Mouse (Mus musculus) limb, embryonic 12.5 days (tissue): ENCODE measurements at regions not wholly inside any gene's neighbourhood (a gene's known extent, or its start where the extent isn't known, plus 50 kb on each side); places are given as distances from the start of the nearest gene placed in this dataset.

Source experiments
- ATAC-seq: fragments of 200-750 bp; cut with Nextera tagmentation; 2 replicates; pipeline ENCODE4 v1.8.0; 2017; ENCODE audit warnings: low read depth, moderate TSS enrichment; ENCODE audit not compliant: insufficient number of reproducible peaks, insufficient read depth, low FRiP score, low TSS enrichment
- H3K27ac ChIP-seq: fragments of 300-500 bp; sonication (generic); 2 replicates; pipeline ENCODE4 v1.5.1; 2016; ENCODE audit warnings: mild to moderate bottlenecking, moderate library complexity
- H3K27me3 ChIP-seq: fragments of 300-500 bp; sonication (generic); 2 replicates; pipeline ENCODE4 v1.6.1; 2016; ENCODE audit warnings: mild to moderate bottlenecking, moderate library complexity
- H3K36me3 ChIP-seq: fragments of 300-500 bp; sonication (generic); 2 replicates; pipeline ENCODE4 v1.6.1; 2016; ENCODE audit warnings: mild to moderate bottlenecking, moderate library complexity
- H3K4me1 ChIP-seq: fragments of 300-500 bp; sonication (generic); replicated peaks from 2 replicates; pipeline ENCODE4 v1.6.1; 2016
- H3K4me2 ChIP-seq: fragments of 300-500 bp; sonication (generic); 2 replicates; pipeline ENCODE4 v1.6.1; 2016; ENCODE audit warnings: mild to moderate bottlenecking, moderate library complexity
- H3K4me3 ChIP-seq: fragments of 300-500 bp; sonication (generic); replicated peaks from 2 replicates; pipeline ENCODE4 v1.5.1; 2016; ENCODE audit warnings: mild to moderate bottlenecking
- H3K9ac ChIP-seq: fragments of 300-500 bp; sonication (generic); replicated peaks from 2 replicates; pipeline ENCODE4 v1.6.1; 2016; ENCODE audit warnings: mild to moderate bottlenecking, moderate library complexity
- H3K9me3 ChIP-seq: fragments of 300-500 bp; sonication (generic); 2 replicates; pipeline ENCODE4 v1.6.1; 2016; ENCODE audit warnings: mild to moderate bottlenecking, moderate library complexity
- WGBS: fragments of 180-500 bp; shearing (Covaris S2); methylation state at CpG from one replicate; pipeline ENCODE4 v1.1.7; 2016; 5-methylcytosine and 5-hydroxymethylcytosine counted together

- Histone ChIP-seq H3K27ac (no peak overlapping the region), H3K9me3 (no peaks in the 10 kb centered on the region), H3K27me3 (no peaks in the 10 kb centered on the region), H3K4me3 (no peak overlapping the region), H3K4me1 (peaks cover 4% of the 10 kb centered on the region), H3K9ac (no peak overlapping the region), H3K36me3 (no peaks in the 10 kb centered on the region), H3K4me2 (no peak overlapping the region)
- no peak for ATAC-seq
- 5% methylated on average over 3 of the region's 3 CpGs for WGBS
Measured at GRCm38 (mm10) chr13:78643023-78643422, 443.5 kb upstream of the Nr2f1 start.

- 81% methylated on average over 3 of the region's 3 CpGs for WGBS
- no peak for ATAC-seq
- no peak overlapping the region for H3K9ac ChIP-seq
Measured at GRCm38 (mm10) chr13:78642443-78642729, 442.8 kb upstream of the Nr2f1 start.

GRCm38 (mm10) chr13:78641687-78642442, 442.3 kb upstream of the Nr2f1 start:
- Histone ChIP-seq H3K9me3 (no peaks in the 10 kb centered on the region), H3K4me2 (no peak overlapping the region), H3K27me3 (no peaks in the 10 kb centered on the region), H3K36me3 (no peaks in the 10 kb centered on the region), H3K9ac (no peak overlapping the region), H3K4me3 (no peak overlapping the region), H3K4me1 (peaks cover 4% of the 10 kb centered on the region), H3K27ac (no peak overlapping the region)
- WGBS, result 82% methylated on average over 5 of the region's 5 CpGs
- no peak for ATAC-seq

More at GRCm38 (mm10) chr13:78642443-78642729, 442.8 kb upstream of the Nr2f1 start:
- Histone ChIP-seq H3K4me3 (no peak overlapping the region), H3K4me2 (no peak overlapping the region), H3K27ac (no peak overlapping the region), H3K27me3 (no peaks in the 10 kb centered on the region), H3K9me3 (no peaks in the 10 kb centered on the region), H3K4me1 (peaks cover 4% of the 10 kb centered on the region), H3K36me3 (no peaks in the 10 kb centered on the region)

- H3K4me2 ChIP-seq, result no peak overlapping the region
- H3K27me3 ChIP-seq, result no peaks in the 10 kb centered on the region
- H3K36me3 ChIP-seq, result no peaks in the 10 kb centered on the region
- no peak overlapping the region for H3K4me3 ChIP-seq
- H3K4me1 ChIP-seq, result peaks cover 4% of the 10 kb centered on the region
- no peak for ATAC-seq
- no peak overlapping the region for H3K27ac ChIP-seq
- H3K9ac ChIP-seq, result no peak overlapping the region
- WGBS, result 78% methylated on average over 1 of the region's 1 CpGs
- no peaks in the 10 kb centered on the region for H3K9me3 ChIP-seq
Measured at GRCm38 (mm10) chr13:78640340-78640739, 440.8 kb upstream of the Nr2f1 start.

GRCm38 (mm10) chr13:78638462-78638861, 438.9 kb upstream of the Nr2f1 start:
- no peaks in the 10 kb centered on the region for H3K27me3 ChIP-seq
- no peak overlapping the region for H3K27ac ChIP-seq
- no peaks in the 10 kb centered on the region for H3K9me3 ChIP-seq
- peaks cover 4% of the 10 kb centered on the region for H3K4me1 ChIP-seq
- ATAC-seq, result no peak
- 88% methylated on average over 5 of the region's 5 CpGs for WGBS
- no peak overlapping the region for H3K4me3 ChIP-seq
- no peak overlapping the region for H3K4me2 ChIP-seq
- no peak overlapping the region for H3K9ac ChIP-seq
- no peaks in the 10 kb centered on the region for H3K36me3 ChIP-seq

GRCm38 (mm10) chr13:78631609-78632008, 432.1 kb upstream of the Nr2f1 start:
- Histone ChIP-seq H3K36me3 (no peaks in the 10 kb centered on the region), H3K27ac (no peak overlapping the region), H3K27me3 (no peaks in the 10 kb centered on the region), H3K9me3 (no peaks in the 10 kb centered on the region), H3K4me3 (no peak overlapping the region), H3K4me2 (no peak overlapping the region), H3K9ac (no peak overlapping the region), H3K4me1 (peaks cover 9% of the 10 kb centered on the region)
- ATAC-seq, result no peak
- 81% methylated on average over 2 of the region's 2 CpGs for WGBS

GRCm38 (mm10) chr13:78629041-78629727, 429.6 kb upstream of the Nr2f1 start:
- Histone ChIP-seq H3K4me2 (peak overlapping the region; percentile 39), H3K27me3 (no peaks in the 10 kb centered on the region), H3K9me3 (no peaks in the 10 kb centered on the region), H3K4me1 (peaks cover 15% of the 10 kb centered on the region), H3K9ac (no peak overlapping the region; the same call in 1 of the 2 replicates), H3K27ac (no peak overlapping the region), H3K4me3 (peak overlapping the region; percentile 6; the same call in 1 of the 2 replicates), H3K36me3 (no peaks in the 10 kb centered on the region)
- peak; percentile 73; the same call in 1 of the 2 replicates for ATAC-seq
- WGBS, result 16% methylated on average over 10 of the region's 10 CpGs

GRCm38 (mm10) chr13:78623652-78624051, 424.1 kb upstream of the Nr2f1 start:
- Histone ChIP-seq H3K9me3 (no peaks in the 10 kb centered on the region), H3K9ac (no peak overlapping the region), H3K36me3 (no peaks in the 10 kb centered on the region), H3K4me3 (no peak overlapping the region), H3K27ac (no peak overlapping the region), H3K27me3 (no peaks in the 10 kb centered on the region), H3K4me2 (no peak overlapping the region), H3K4me1 (peaks cover 6% of the 10 kb centered on the region)
- WGBS, result 23% methylated on average over 2 of the region's 2 CpGs
- no peak for ATAC-seq

GRCm38 (mm10) chr13:78602861-78603211, 403.3 kb upstream of the Nr2f1 start:
- WGBS, result 86% methylated on average over 1 of the region's 1 CpGs
- H3K9me3 ChIP-seq, result no peaks in the 10 kb centered on the region

GRCm38 (mm10) chr13:78602211-78602860, 402.8 kb upstream of the Nr2f1 start:
- 42% methylated on average over 6 of the region's 6 CpGs for WGBS
- Histone ChIP-seq H3K9me3 (no peaks in the 10 kb centered on the region), H3K27ac (no peak overlapping the region), H3K4me2 (no peak overlapping the region), H3K4me3 (no peak overlapping the region), H3K27me3 (no peaks in the 10 kb centered on the region), H3K36me3 (no peaks in the 10 kb centered on the region), H3K4me1 (peaks cover 6% of the 10 kb centered on the region; the same call in 1 of the 2 replicates), H3K9ac (no peak overlapping the region)
- ATAC-seq, result peak; percentile 47; the same call in 1 of the 2 replicates

More at GRCm38 (mm10) chr13:78602861-78603211, 403.3 kb upstream of the Nr2f1 start:
- H3K9ac ChIP-seq, result no peak overlapping the region
- H3K4me3 ChIP-seq, result no peak overlapping the region
- no peaks in the 10 kb centered on the region for H3K36me3 ChIP-seq
- no peak; the same call in 1 of the 2 replicates for ATAC-seq
- no peaks in the 10 kb centered on the region for H3K27me3 ChIP-seq
- H3K4me2 ChIP-seq, result no peak overlapping the region
- peaks cover 6% of the 10 kb centered on the region; the same call in 1 of the 2 replicates for H3K4me1 ChIP-seq
- H3K27ac ChIP-seq, result no peak overlapping the region

GRCm38 (mm10) chr13:78580863-78581595, 381.5 kb upstream of the Nr2f1 start:
- no peaks in the 10 kb centered on the region for H3K27me3 ChIP-seq
- H3K9me3 ChIP-seq, result no peaks in the 10 kb centered on the region
- no peaks in the 10 kb centered on the region for H3K36me3 ChIP-seq
- ATAC-seq, result no peak
- H3K9ac ChIP-seq, result no peak overlapping the region
- no peak overlapping the region for H3K4me2 ChIP-seq
- no peak overlapping the region for H3K4me3 ChIP-seq
- 0 out of 2 replicates have a peak overlapping the region, but pooled peaks have one; percentile 17 for H3K27ac ChIP-seq
- 27% methylated on average over 7 of the region's 7 CpGs for WGBS
- H3K4me1 ChIP-seq, result peaks cover 10% of the 10 kb centered on the region
